Mouse (Mus musculus) cerebellum, adult 2 months (tissue): Measurements from ENCODE around the gene Pon3. TPM values are rescaled to one million over a fixed set of nuclear protein-coding genes. Genes with fewer than 3 reads are reported as not detected.

Experiments
- DNase-seq, 2 experiments: peaks; one replicate each; pipeline ENCODE4 v3.0.0; 2021
- H3K27ac ChIP-seq: fragments of 200-500 bp; 2 replicates; pipeline ENCODE4 v1.5.1; 2012; ENCODE audit warnings: low read length, control low read depth, inconsistent platforms; ENCODE audit not compliant: insufficient read depth
- H3K27me3 ChIP-seq: fragments of 200-500 bp; 2 replicates; pipeline ENCODE4 v1.6.1; 2012; ENCODE audit warnings: inconsistent platforms, mild to moderate bottlenecking, low read length, moderate library complexity; ENCODE audit not compliant: control insufficient read depth, insufficient read depth
- H3K4me1 ChIP-seq: fragments of 200-500 bp; 2 replicates; pipeline ENCODE4 v1.6.1; 2011; ENCODE audit warnings: low read length; ENCODE audit not compliant: control insufficient read depth, insufficient read depth
- H3K4me3 ChIP-seq: fragments of 200-500 bp; replicated peaks from 2 replicates; pipeline ENCODE3; 2011; ENCODE audit warnings: mild to moderate bottlenecking, low read depth, low read length, control low read depth; ENCODE audit not compliant: insufficient read depth
- CTCF ChIP-seq: fragments of 200-500 bp; IDR thresholded peaks from 2 replicates; pipeline ENCODE4 v1.5.1; 2011; ENCODE audit warnings: low read depth, mild to moderate bottlenecking, control low read depth, low read length, moderate library complexity, borderline replicate concordance; ENCODE audit not compliant: insufficient read depth
- POLR2A ChIP-seq: fragments of 200-500 bp; IDR thresholded peaks from 2 replicates; pipeline ENCODE4 v1.6.1; 2011; ENCODE audit warnings: low read length, control low read depth, borderline replicate concordance; ENCODE audit not compliant: insufficient read depth
- WGBS: fragments of 180-500 bp; shearing (Covaris S2); methylation state at CpG from one replicate; pipeline ENCODE4 v1.1.7; 2018; 5-methylcytosine and 5-hydroxymethylcytosine counted together
- polyA plus RNA-seq: library from polyadenylated mRNA; depleted of rRNA; stranded (reverse); fragments of >200 nt; gene quantifications from 2 replicates; pipeline ENCODE4 v1.2.3, GENCODE M21; 2012

The Pon3 gene
- polyA plus RNA-seq, 1 experiment = 1.7 TPM

GRCm38 (mm10) chr6:5294659-5295449, 38.8 kb upstream of the Pon3 start:
- 93% methylated on average over 16 of the region's 16 CpGs for WGBS

GRCm38 (mm10) chr6:5292841-5293240, 36.8 kb upstream of the Pon3 start:
- 67% methylated on average over 5 of the region's 5 CpGs for WGBS
- TF ChIP-seq CTCF (no peak), POLR2A (no peak)
- Histone ChIP-seq H3K27me3 (no peaks in the 10 kb centered on the region; the same call in 1 of the 2 replicates), H3K4me3 (no peak overlapping the region), H3K27ac (no peak overlapping the region), H3K4me1 (no peaks in the 10 kb centered on the region; the same call in 1 of the 2 replicates)
- no peak for DNase-seq

More at GRCm38 (mm10) chr6:5294659-5295449, 38.8 kb upstream of the Pon3 start:
- Histone ChIP-seq H3K4me1 (no peaks in the 10 kb centered on the region; the same call in 1 of the 2 replicates), H3K4me3 (no peak overlapping the region), H3K27me3 (peaks cover 3% of the 10 kb centered on the region; the same call in 1 of the 2 replicates), H3K27ac (no peak overlapping the region)
- DNase-seq = no peak
- TF ChIP-seq POLR2A = no peak
- TF ChIP-seq CTCF = no peak

DNA sequence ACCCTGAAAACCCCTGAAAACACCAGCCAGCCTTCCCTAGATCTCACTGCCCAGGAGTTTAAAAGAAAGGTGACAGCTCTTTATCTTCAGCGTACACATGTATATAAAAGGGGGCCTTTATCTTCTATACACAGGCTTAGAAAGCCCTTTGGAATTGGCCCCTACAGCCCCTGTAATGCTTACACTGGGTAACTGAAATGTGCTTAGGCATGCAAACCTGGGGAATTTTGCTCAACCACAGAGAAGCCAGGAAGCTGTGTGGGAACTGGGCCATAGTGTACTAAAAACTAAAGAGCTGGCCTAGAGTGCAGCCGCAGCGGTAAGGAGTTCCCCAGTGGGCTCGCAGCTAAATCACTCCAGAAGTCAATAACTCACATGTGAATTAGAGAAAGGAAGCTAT, 35.4 kb upstream of the Pon3 start:
- Histone ChIP-seq H3K27ac (no peak overlapping the region), H3K27me3 (no peaks in the 10 kb centered on the region), H3K4me3 (no peak overlapping the region), H3K4me1 (no peaks in the 10 kb centered on the region)
- DNase-seq = no peak
- WGBS = 89% methylated on average over 4 of the region's 4 CpGs
- TF ChIP-seq CTCF (no peak), POLR2A (no peak)

- H3K4me1 ChIP-seq = no peaks in the 10 kb centered on the region
- no peak overlapping the region for H3K4me3 ChIP-seq
- H3K27ac ChIP-seq = no peak overlapping the region
- DNase-seq = no peak
- no peaks in the 10 kb centered on the region for H3K27me3 ChIP-seq
- WGBS = 80% methylated on average over 5 of the region's 5 CpGs
- TF ChIP-seq POLR2A (no peak), CTCF (no peak)
Measured at GRCm38 (mm10) chr6:5287919-5288318, 31.8 kb upstream of the Pon3 start.

DNA sequence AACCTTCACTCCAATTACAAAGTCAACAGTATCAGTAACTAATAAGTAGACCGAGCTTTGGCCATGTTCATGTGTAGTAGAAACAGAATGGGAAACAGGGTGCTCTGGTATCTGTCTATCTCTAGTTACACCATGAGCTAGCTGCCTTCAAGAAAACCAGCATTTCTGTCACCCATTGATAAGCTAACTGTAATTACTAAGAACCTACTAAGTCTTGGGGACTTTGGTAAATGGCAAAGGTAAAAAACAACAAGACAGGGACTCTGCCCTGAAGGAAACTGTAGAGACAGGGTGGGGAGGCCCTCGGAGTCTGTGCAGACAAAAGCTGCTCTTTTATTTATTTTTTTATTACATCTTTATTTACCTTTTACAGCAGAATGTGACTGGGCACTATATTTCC, 31.3 kb upstream of the Pon3 start:
- H3K4me1 ChIP-seq = no peaks in the 10 kb centered on the region
- DNase-seq = no peak
- H3K27ac ChIP-seq = no peak overlapping the region
- H3K27me3 ChIP-seq = no peaks in the 10 kb centered on the region
- no peak for TF ChIP-seq POLR2A
- no peak for TF ChIP-seq CTCF
- H3K4me3 ChIP-seq = no peak overlapping the region
- WGBS = 97% methylated on average over 2 of the region's 2 CpGs

- DNase-seq = no peak
- H3K4me1 ChIP-seq = no peaks in the 10 kb centered on the region
- H3K4me3 ChIP-seq = no peak overlapping the region
- TF ChIP-seq CTCF (no peak), POLR2A (no peak)
- H3K27me3 ChIP-seq = no peaks in the 10 kb centered on the region
- H3K27ac ChIP-seq = no peak overlapping the region
- WGBS = 42% methylated on average over 7 of the region's 7 CpGs
Measured at GRCm38 (mm10) chr6:5282418-5282817, 26.3 kb upstream of the Pon3 start.

DNA sequence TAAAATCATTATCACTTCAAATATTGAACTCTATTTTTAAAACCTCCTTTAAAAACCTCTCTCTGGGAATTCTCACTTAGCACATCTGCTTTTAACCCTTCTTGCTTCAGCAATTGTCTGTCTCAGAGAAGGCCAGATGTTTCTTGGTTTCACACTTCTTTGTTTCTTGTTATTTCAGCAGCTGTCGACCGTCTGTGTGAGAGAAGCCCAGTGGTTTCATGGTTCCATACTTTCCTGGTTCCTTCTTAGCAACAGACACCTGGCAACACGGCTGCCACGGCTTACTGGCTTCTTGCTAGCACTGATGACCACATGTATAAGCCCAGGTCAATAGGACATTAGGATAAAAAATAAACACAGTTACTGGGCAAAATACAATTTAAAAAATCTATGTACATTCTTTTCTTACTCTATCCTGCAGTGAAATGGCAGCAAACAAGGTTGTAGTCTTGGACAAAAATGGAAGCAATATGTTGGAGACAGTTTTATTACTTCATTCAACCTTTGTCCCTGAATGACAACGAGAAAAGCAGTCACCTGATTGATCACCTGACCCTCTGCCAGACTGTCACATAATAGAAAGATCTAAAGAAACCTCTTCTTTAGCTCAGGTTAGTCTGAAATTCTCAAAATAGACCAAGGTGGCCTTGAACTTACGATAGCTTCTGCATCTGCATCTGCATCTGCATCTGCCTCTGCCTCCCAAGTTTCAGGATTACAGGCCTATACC, 24.7 kb upstream of the Pon3 start:
- H3K27ac ChIP-seq = no peak overlapping the region
- H3K4me1 ChIP-seq = no peaks in the 10 kb centered on the region
- H3K27me3 ChIP-seq = no peaks in the 10 kb centered on the region
- no peak overlapping the region for H3K4me3 ChIP-seq
- 65% methylated on average over 6 of the region's 6 CpGs for WGBS
- TF ChIP-seq POLR2A = no peak
- TF ChIP-seq CTCF = no peak
- DNase-seq = no peak
